Mouse (Mus musculus) right cerebral cortex, adult 2 months (tissue): Measurements from ENCODE around the gene Prkch.

Source experiments
- DNase-seq, 2 experiments: peaks; one replicate each; pipeline ENCODE4 v3.0.0; 2021 to 2022; ENCODE audit warnings: low spot score in 2 of 2

Gene Prkch

GRCm38 (mm10) chr12:73715331-73715730 is 130.7 kb downstream of the Prkch start:
- no peak for DNase-seq

- no peak for DNase-seq
Measured at GRCm38 (mm10) chr12:73715954-73716731, 131.5 kb downstream of the Prkch start.

- DNase-seq = no peak
Measured at GRCm38 (mm10) chr12:73718036-73718435, 133.4 kb downstream of the Prkch start.

DNA sequence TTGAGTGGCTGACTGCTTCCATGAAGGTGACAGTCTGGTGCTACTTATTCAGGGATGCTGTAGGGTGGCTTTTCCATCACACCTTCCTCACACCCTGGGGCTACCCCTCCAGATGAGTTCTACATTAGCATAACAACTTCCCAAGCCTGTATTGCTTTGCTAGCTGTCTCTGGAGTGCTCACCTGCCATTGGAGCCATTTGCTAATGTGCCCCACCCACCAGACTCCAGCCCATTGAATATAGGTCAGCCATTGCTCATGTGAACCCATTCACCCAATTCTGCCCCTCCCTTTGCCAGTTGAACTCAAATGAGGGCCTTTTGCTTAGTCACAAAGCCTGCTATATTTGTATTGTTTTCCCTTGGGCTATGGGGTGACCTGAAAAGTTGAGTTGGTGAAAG is 135.2 kb downstream of the Prkch start:
- DNase-seq = no peak

GRCm38 (mm10) chr12:73720466-73720865 is 135.9 kb downstream of the Prkch start:
- no peak for DNase-seq

DNA sequence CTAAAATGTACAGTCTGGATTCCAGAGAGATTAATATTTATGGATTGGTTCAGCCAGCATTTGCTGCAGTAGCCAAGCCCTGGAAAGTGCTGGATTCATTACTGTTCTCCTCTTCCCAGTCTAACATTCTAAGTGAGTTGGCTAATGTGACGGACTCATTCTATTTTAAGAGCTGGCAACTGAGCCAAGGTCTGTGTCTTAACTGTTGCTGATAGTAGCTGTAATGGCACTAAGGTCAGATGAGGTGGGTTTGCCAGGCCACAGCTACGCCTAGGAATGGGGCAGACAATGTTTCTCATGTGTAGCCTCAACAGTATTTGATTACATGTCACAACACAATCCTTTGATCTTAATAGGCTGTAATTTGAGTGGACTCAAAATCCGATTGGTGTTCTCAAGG is 137.5 kb downstream of the Prkch start:
- no peak for DNase-seq

DNA sequence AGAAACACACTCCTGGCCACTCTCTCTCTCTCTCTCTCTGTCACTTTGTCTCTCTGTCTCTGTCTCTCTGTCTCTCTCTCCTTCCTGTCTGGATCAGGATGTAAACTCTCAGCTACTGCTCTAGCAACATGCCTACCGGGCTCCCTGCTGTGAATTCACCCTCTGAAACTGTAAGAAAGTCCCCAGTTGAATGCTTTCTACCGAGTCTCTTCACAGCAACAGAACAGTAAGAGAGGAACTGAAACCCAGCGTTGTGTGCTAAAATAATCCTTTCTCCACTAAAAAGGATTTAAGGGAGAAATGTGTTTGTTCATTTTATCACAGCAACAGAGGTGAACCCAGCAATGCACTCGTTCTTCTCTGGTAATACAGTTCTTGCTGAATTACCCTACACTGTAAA is 138.5 kb downstream of the Prkch start:
- DNase-seq = no peak

DNA sequence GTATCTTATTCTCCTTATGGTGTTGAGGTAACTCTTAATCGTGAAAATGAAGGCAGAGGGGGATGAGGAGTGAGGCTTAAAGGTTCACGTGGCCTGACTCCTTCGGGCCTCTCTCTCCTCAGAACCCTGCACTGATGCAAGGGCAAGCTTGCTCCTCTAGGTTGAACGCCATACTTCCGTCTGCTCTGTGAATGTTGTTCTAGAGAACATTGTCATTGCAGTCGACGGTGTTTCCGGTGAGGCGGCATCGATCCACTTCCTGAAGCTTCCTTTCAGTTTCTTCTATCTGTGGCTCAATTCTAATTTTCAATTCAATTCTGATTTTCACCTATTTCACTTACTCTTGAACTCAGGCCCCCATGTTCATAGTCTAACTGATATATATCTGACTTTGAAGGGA is 139.3 kb downstream of the Prkch start:
- DNase-seq = no peak

GRCm38 (mm10) chr12:73725825-73726604 is 141.4 kb downstream of the Prkch start:
- peak; percentile 10 to 25 for DNase-seq

DNA sequence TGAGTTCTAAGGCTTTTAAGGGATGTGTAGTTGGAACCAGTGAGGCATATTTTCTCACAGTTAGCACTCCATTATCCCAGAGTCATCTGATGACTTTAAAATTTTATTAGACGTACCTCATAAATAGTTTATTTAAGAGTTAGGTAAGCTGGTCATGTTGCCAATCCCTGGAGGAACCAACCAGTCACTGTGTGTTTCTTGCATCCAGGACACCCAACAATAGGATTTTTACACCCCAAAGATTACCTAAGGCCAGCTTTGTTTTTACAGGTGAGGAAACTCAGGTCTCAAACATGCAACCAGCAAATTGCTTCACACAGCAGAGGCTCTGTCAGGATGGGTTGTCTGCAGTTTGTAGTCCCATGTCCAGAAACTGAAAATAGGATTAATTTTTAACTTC is 142.4 kb downstream of the Prkch start:
- DNase-seq = no peak

DNA sequence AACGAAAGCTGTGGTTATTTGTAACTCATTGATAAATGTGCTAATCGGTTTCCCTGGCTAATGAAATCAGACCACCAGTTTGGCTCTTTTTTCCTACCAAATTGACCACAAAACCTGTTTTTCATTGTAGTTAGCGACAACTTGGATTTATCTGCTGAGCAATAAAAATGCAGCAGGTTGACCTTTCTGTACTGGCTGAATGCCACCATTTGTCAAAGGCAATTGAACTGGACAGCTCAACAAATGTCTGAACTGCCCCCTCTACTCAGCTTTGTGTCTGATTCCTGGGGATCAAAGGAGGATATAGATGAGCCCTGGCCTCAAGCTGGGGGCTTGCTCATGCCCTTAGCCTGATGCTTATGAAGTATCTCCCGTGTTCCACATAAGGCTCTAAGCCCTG is 146.0 kb downstream of the Prkch start:
- DNase-seq = no peak

DNA sequence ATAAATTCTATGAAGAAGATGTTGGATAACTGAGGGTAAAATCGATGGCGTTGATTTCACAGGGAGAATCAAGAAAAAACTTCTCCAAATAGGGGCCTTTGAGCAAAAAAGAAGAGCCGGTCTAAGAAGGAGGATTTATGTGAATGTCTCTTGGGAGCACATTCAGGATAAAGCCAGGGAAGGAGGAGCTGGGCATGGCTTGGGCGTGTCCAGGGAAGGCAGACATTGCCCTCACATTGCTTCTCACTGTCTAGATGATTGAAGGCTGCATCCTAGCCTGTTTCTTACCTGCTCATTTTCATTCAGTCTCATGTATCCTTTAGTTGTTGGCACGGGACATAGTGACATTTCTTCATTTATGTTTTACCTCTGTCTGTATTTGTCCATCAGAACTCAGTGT is 146.5 kb downstream of the Prkch start:
- DNase-seq = no peak

GRCm38 (mm10) chr12:73731848-73732540 is 147.4 kb downstream of the Prkch start:
- peak; percentile 7 to 8 for DNase-seq

GRCm38 (mm10) chr12:73732862-73733261 is 148.3 kb downstream of the Prkch start:
- no peak for DNase-seq

DNA sequence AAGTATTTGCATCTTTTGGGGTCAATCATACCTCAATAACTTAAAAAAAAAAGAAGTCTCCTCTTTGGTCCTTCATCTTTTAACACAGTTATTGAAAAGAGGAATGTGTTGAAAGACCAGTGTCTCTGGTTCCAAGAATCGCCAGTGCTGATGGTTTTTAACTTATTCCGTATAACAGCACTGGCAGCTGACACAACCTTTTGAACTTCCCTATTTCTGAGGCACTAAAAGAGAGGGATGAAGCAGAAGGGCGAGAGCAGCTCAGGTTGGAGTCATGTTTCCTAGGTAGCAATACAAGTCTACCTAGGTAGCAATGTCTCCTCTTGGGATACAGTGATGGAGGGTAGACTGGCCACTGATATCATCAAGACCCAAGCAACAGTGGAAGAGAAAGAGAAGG is 152.3 kb downstream of the Prkch start:
- no peak for DNase-seq

- no peak for DNase-seq
Measured at GRCm38 (mm10) chr12:73739611-73740219, 155.1 kb downstream of the Prkch start.

DNA sequence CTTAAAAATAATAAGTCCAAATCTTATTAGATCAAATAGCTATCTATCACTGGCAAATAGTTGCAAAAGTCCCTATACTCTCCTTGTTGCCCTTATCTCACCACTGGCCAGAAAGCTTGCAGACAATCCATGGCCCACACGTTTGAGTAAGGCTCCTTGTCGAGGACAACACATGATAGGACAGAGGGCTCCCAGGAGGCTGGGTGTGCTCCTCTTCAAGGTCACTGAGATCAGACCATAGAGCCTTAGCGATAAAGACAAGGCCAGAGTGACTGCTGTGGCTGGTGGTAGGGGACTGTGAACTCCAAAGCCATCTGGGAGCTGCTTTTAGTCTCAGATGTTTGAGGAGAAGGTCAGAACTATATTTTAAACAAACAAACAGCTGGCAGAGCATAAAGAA is 158.0 kb downstream of the Prkch start:
- no peak for DNase-seq

- no peak for DNase-seq
Measured at GRCm38 (mm10) chr12:73743087-73743486, 158.5 kb downstream of the Prkch start.

- DNase-seq = no peak
Measured at GRCm38 (mm10) chr12:73746072-73746471, 161.5 kb downstream of the Prkch start.

DNA sequence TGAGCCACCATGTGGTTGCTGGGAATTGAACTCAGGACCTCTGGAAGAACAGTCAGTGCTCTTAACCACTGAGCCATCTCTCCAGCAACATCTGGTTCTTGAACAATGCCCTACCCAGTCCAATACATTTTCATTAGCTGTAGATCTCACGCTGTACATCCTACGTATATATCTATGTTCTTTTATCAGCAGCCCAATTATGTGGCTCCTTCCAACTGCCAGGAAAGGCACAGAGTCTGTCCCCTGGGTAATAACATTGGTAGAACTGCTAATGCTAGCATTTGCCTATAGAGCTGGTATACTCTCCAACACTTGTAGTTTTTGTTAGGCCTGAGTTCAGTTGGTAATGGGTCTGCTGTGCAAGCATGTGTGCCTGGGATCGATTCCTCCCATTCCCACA is 163.8 kb downstream of the Prkch start:
- DNase-seq = no peak

DNA sequence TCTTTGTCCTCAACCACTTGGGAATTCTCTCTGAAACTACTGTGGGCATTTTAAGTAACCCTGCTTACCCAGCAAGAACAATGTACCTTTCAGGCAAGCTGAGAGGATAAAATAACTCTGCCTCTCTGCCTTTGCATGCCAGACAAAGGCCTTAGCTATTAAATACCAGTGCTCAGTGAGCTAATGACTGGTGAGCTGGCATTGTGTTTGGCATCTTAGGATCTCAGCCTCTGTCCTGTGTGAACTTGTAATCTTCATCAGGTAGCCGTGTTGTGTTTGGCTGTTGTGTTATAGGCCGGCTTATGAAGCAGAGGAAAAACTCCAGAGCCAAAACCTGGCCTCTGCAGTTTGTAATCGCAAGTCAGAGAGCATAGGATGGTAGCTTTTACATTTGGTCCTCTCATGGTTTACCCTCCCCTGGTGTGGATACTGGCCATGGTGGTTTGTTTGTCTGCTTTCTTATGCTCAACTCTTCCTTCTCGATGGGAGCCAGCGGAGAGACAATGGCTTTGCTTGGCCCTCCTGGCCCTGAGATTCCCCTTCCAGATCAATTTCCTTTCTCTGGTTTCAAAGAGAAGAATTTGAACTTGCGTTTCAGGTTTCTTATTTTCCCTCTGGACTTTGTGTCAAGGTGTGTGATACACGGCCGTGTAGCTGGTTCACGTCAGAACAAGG is 170.0 kb downstream of the Prkch start:
- no peak for DNase-seq

DNA sequence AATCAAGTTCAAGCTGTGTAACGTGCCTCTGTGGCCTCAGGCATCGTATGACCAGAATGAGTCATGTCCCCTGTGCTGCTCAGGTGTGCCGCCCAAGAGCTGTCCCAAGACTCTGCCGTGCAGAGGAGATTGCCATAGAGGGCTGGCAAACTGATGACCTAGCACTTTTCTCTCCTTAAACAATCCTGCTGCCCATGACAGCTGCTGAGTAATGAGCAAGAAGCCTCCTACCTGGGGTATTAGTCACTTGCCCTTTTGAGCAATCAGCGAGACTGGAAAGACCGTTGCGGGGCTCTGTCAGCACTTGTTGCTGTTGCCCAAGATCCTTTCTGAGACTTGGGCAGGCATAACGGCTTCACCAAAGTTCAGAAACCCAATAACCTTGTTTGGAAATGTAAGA is 171.1 kb downstream of the Prkch start:
- no peak for DNase-seq
